Mouse (Mus musculus): ENCODE measurements around the gene Nkx6-2.

Nkx6-2 gene

DNA sequence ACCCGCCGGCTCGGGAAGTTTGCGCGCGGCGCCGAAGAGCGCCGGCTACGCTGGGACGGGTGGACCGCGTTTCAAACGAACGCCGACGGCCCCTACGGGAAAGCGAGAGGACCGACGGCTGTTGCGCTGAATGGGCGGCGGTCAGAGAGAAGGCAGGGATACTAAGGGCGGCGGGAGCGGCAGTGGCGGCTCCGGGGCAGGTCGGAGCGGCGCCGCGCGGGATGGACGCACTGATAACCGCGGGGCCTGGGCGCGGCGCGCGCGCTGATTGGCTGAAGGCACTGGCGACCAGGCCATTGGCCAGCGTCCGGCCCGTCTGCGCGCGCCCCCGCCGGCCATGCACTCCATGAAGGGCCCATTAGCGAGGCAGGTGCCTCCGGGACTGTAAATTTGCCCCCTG is at the start of gene Nkx6-2:
TSS of gene Nkx6-2 (minus strand) at position 203 of the 400 bp plus-strand sequence.
- no peak for DNase-seq

DNA sequence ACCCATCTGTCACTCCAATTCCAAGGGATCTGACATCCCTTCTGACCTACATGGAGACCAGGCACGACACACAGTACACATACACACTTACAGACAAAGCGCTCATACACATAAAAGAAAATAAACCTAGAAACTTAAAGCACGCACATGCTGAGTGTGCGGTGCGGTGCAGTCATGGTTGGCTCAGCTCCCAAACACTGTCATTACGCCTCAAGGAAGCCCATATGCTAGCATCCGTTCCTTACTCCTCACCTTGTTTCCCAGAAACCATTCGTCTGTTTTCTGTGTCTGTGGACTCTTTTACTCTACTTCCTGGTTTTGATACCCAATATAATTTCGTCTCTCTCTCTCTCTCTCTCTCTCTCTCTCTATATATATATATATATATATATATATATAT is 42.6 kb upstream of the Nkx6-2 start:
- no peak for DNase-seq

GRCm38 (mm10) chr7:139622568-139622967 is 40.0 kb upstream of the Nkx6-2 start:
- no peak for DNase-seq

DNA sequence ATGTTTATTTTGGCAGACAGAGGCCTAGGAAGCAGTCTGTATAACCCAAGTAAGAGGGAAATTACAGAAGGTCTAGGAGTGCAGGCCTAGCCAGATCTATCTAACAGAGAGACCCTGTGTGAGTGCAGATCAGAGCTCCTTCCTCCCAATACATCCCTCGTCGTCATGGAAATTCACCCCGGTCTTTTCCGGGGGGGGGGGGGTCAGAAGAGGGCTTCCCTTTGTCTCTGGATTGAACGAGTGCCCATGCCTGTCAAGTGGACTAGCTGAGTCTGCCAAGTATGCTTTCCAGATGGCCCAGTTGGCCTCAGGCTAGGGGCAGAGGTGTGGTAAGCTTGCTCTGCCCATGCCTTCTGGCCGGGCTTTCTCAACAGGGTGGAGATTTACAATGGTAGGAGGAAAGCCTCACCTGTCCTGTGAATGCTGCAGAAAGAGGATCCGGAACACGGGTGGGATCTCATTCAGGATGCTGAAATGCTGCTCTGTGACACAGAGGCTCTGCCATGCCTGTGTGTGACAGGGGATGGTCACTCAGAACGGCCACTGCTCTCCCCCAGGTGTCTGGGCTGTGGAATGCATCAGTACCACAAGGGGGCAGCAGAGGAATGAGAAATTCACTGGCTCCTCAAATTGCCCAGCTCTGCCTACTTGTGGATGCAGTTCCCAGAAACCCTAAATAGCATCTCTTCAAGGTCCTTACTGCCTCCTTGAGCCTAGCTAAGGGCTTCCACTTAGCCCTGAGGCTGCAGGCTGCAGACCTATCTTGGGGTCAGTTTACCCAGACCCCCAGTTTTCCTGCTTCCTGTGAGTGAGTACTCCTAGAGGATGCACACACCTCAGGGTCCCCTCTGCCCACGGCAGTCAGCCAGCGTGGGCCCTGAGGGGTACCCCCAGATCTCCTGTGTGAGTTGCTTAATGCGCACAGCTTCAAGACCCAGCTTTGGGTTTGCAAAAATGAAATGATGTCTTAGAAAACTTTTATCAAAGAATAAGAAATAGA is 33.5 kb upstream of the Nkx6-2 start:
- DNase-seq: peak; percentile 59

DNA sequence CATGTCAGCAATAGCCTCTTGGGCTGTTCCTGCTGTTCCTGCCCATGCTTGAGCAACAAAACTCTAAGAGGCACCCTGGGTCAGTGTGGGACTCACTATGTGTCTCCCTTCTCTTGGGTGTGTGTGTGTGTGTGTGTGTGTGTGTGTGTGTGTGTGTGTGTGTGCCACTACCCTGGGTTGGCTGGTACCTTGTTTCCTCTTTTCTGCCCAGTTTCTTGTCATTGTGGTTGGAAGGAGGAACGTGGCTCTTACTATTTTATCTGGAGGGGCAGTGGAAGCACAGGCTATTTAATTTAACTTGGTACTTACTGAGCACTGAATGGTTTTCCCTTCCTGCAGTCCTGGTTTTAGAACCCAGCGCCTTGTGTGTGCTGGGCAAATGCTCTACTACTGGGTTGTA is 27.7 kb upstream of the Nkx6-2 start:
- no peak for DNase-seq

DNA sequence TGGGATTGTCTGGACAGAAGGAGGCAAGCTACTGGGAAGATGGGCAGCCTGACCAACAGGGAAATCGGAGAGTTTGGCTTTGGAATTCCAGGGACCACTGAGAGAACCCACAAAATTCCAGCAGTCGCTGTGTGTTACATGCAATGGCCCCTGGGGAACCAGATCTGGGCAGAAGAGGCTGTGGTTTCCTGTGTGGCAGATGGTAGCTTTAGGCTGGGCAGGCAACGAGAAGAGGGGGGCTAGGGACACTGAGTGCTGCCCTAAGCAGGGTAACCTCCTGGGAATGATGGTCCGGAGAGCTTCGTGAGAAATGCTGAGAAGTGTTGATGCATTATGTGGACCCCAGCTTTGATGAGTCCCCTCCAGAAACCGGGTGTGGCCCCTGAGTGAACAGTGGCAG is 13.3 kb upstream of the Nkx6-2 start:
- DNase-seq: no peak

GRCm38 (mm10) chr7:139595311-139595710 is 12.7 kb upstream of the Nkx6-2 start:
- no peak for DNase-seq

- no peak for DNase-seq
These were observed 8.7 kb upstream of the Nkx6-2 start for GRCm38 (mm10) chr7:139591311-139591710.

DNA sequence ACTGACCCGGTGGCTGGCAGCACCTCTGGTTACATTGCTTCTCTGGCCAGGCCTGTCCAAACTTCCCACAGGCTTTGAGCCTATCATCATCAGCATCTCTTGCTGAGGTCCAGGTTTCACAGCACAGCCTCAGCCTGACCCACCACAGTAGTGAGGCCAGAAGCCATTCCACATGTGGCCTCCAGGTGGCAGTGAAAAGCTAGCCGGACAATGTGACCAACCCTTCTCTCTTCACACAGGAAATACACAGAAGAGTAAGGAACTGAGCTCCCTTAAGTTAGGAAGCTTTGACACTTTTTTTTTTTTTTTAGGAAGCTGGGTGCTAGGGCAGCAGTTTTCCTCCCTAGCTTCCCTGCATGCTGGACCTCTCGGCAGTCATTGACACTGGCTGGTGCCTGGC is 7.7 kb upstream of the Nkx6-2 start:
- no peak for DNase-seq

GRCm38 (mm10) chr7:139587919-139588318 is 5.3 kb upstream of the Nkx6-2 start:
- DNase-seq: no peak

DNA sequence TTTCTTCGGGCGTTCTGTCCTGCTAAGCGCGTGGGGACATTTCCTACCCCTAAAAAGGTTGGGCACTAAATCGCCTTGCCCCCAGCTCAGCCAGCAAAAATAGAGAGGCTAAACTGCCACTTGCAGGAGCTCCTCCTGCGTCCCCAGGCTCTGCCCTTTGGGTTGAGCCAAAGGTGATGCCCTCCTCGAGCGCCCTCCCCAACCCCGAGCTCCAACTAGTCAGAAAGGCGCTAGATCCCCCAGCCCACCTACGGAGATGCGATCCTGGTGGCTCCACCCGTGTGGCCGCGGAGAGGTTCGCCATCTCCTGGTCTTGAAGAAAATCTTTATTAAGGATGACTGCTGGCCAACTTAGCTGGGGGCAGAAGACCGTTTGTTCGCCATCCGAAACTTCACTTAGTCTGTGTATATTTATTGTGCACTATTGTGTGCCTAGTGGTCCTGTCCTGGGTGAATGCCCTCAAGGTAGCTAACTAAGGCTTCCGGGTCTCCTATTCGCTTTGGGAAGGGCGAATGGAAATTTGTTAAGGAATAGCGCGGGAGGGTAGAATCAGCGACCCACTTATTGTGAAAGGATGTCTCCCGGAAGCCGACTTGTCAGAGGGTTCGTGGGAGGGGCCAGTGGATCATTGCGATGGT is 2.7 kb upstream of the Nkx6-2 start:
- no peak for DNase-seq

DNA sequence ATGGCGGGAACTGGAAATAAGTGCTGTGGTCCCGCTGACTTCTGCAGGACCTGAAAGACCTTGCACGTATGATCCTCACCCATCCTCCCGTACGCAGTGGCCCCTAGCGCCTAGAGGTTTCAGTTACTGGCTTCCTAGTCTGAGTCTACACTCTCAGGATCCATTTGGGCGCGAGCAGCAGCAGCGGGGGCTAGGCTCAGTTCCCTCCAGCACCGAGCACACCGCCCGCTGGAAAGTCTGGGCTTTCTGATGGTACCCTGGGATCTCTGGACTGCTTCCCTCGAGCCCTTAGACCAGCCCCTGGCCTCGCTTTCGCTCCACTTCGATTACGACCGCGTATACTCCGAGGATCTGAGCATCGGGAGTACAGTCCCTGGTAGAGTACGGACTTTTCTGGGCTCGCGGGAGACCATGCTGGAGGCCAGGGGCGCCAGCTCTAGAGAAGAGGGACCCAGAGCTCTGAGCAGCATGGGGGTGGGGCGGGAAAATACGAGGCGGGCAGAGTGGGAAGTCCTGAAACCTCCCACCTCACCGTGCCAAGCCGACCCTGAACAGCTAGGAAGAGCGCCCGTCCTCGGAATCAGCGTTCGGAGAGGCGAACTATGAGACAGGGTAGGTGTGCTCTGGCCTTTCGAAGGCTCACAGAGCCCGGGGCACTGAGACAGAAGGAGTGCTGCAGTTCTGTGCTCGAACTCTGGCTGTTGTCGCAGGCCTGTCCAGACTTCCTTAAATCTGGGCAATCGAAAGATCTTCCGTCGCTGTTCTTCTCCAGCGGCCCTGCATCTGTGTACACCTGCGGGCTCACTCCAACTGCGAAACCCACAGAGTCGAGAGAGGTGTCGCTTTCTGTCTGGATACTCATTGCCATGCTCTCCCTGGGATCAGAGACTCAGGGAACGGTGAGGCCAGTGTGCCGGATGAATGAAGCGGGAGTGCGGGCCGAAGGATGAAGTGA is 1.9 kb upstream of the Nkx6-2 start:
- DNase-seq: no peak

- DNase-seq: no peak
These were observed 619 bp upstream of the Nkx6-2 start for GRCm38 (mm10) chr7:139583094-139583737.

GRCm38 (mm10) chr7:139581801-139582571 is 611 bp downstream of the Nkx6-2 start:
- DNase-seq: no peak

GRCm38 (mm10) chr7:139580851-139581775 is 1.5 kb downstream of the Nkx6-2 start:
- no peak for DNase-seq

DNA sequence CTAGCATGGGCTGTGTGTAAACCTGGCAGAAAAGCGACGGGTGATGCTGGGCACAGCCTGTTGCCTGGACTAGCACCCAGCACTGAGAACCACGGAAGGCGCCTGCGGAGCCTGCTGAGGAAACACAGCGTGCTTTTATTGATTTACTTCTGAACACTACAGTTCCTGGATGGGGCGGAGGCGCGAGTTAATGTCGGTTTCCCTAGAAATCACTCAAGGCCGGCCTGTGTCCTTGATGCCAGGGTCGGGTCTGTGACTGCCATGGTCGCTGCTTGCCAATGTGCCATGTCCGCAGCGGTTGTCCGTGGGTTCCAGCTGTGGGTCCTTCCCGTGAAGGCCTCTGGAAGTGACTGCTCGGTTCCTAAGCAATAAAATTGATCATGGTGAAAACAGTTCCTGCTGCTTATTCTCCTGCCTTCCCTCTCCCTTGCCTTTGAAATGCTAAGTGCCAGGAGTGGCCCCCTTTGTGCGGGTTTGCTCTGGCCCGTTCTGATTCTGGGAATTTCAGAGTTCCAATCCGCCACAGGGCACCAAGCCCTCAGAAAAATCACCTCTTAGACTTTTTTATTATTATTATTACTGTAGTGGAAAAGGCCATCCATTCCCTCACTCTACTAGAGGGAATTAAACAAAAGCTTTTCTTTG is 3.2 kb downstream of the Nkx6-2 start:
- no peak for DNase-seq

DNA sequence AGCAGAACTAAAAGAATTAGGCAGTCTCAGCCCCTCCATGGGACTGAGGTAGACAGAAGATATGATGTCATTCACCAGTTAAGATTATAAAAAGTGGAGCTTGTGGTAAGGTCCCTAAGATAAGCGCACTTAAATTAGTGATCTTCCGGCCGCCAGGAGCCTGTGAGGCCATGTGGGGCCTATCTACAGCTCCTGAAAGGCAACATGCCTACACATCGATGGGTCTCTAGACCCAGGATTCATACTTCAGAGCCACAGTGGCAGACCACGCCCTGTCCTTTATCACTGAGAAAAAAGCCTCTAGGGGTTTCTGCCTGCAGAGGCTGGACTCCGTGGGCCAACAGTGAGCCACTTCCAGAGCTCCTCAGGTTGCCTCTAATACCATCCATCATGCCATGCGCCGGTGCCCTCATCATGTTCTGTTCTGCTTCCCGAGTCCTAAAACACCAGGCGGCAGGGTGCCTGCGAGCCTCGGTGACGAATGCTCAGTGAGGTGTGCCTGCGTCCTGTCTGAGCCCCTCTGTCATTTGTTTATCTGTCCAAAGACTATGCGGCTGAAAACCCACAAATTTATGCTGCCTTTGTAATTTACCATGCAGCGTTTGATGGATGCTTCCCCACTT is 6.4 kb downstream of the Nkx6-2 start:
- DNase-seq: no peak

GRCm38 (mm10) chr7:139572665-139573064 is 9.9 kb downstream of the Nkx6-2 start:
- no peak for DNase-seq

DNA sequence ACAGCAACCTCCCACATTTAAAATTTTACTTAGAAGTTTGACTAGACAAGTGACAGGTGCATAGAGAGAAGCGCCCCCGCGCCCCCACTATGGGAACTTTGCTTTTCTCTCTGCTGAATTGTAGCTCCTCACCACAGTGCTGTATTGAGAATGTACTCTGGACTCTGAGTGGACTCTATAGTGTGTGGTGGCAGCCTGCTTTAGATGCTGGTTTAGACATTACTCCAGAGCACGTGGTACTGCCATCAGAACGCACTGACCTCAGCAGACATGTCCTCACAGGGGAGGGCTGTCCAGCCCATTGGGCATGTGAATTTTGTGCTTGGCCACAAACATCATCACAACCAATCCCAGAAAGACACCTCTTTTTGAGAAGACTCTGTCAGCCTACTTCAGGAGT is 11.8 kb downstream of the Nkx6-2 start:
- DNase-seq: no peak
